Mouse (Mus musculus): Measurements from ENCODE around the gene Pcare. TPM values are rescaled to one million over a fixed set of nuclear protein-coding genes. Genes with fewer than 3 reads are reported as not detected.
A peak's percentile ranks its signal among the peaks of the same experiment; 100 is the strongest.

Pcare gene
- not detected in 2 replicates for polyA plus RNA-seq (2015; fragmentation: Nextera tagmentation; extraction: Ambion mirVana)

DNA sequence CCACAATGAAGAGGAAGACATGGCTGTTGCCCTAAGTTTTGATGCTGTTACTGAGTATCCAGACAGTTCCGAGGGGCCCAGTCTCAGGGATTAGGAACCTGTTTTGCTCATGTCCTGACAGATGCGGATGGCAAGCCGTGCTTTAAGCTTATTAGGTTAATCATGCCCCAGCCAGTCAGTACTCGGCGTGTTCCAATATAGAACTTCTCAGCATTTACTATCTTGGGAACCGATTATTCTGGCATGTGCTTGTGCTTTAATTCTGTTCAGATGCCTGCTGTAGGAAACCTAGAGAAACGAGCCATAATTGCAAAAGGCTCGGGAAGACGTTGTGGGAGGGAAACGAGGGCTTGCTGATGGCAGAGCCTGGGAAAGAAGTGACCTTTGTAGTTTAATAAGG, at the start of gene Pcare:
Gene Pcare (minus strand): TSS at position 64 of the 400 bp plus-strand sequence.
- ATAC-seq (ENCODE audit: low FRiP score), result no peak
- no peaks in the 10 kb centered on the region for H3K9me3 ChIP-seq (replicated peaks)
- WGBS, result 74% methylated on average over 10 of the region's 10 CpGs
- H3K36me3 ChIP-seq, result no peaks in the 10 kb centered on the region
- H3K27me3 ChIP-seq (replicated peaks), result no peaks in the 10 kb centered on the region; the same call in 1 of the 2 replicates
- H3K4me3 ChIP-seq (replicated peaks), result no peak within 1 kb of the TSS
- H3K27ac ChIP-seq (replicated peaks), result no peak within 1 kb of the TSS
- no peak within 1 kb of the TSS for H3K4me2 ChIP-seq
- H3K9ac ChIP-seq (replicated peaks), result no peak within 1 kb of the TSS
- H3K4me1 ChIP-seq, result peaks cover 1% of the 10 kb centered on the region

DNA sequence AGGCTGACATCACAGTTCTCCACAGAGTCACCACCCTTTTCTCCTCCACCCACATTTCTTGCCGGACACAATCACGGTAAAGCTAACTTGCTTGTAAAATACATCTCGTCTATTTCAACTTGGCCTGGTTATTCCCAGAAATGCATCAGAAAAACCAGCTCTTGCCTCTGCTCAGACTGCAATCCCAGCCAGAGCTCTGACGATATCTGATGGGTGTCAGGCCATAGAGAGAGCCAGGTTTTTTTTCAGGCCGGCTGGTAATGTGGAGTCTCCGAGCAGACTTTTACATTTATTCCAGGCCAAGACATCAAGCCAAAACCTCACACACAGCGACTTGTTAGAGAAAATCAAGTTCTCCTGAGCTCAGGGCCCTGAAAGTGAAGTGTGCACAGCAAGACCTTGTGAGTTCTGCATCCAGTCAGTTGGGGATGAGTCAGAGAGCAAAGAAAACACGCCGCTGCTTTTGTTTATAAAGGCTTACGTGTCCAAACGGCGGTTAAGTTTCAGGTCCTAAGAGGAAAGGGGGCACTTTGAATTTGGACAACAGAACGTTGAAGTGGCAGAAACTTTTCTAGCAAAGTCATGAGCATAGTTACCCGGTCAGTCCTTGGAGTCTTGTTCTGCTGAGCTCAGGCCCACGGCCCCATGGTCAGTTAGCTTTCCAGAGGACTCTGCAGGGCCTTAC, 43.0 kb upstream of the Pcare start:
- WGBS, result 91% methylated on average over 15 of the region's 15 CpGs
- peaks cover 42% of the 10 kb centered on the region for H3K36me3 ChIP-seq
- H3K9me3 ChIP-seq (replicated peaks), result no peaks in the 10 kb centered on the region

DNA sequence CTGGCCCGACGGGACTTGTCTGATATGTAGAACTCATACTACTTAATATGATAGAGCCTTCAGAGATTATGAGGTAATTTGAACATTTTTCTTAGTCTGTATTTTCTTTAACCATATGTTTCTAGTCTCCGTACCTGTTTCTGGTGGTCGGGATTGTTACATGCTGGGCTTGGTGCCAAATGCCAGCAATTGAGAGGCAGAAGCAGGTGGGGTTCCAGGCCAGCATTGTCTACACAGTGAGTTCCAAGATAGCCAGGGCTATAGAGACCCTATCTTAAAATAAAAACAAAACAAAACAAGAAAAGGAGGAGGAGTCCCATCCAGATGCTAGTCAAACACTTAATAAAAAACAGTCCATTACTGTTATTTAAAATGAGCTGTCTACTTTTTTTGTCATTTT, 38.9 kb upstream of the Pcare start:
- 0 out of 2 replicates have a peak, but pooled peaks cover 2% of the 10 kb centered on the region for H3K4me1 ChIP-seq
- 87% methylated on average over 4 of the region's 4 CpGs for WGBS
- H3K9ac ChIP-seq (replicated peaks), result no peak overlapping the region
- ATAC-seq (ENCODE audit: low FRiP score), result no peak
- H3K4me3 ChIP-seq (replicated peaks), result no peak overlapping the region
- H3K4me2 ChIP-seq, result no peak overlapping the region
- H3K27ac ChIP-seq (replicated peaks), result no peak overlapping the region
- H3K9me3 ChIP-seq (replicated peaks), result no peaks in the 10 kb centered on the region
- H3K36me3 ChIP-seq, result peaks cover 33% of the 10 kb centered on the region
- H3K27me3 ChIP-seq (replicated peaks), result no peaks in the 10 kb centered on the region

More for the DNA sequence above, 43.0 kb upstream of the Pcare start:
- H3K4me3 ChIP-seq (replicated peaks), result no peak overlapping the region
- no peaks in the 10 kb centered on the region for H3K27me3 ChIP-seq (replicated peaks)
- H3K27ac ChIP-seq (replicated peaks), result no peak overlapping the region
- no peak for ATAC-seq (ENCODE audit: low FRiP score)
- no peak overlapping the region for H3K4me2 ChIP-seq
- no peak overlapping the region for H3K9ac ChIP-seq (replicated peaks)
- H3K4me1 ChIP-seq, result no peaks in the 10 kb centered on the region

DNA sequence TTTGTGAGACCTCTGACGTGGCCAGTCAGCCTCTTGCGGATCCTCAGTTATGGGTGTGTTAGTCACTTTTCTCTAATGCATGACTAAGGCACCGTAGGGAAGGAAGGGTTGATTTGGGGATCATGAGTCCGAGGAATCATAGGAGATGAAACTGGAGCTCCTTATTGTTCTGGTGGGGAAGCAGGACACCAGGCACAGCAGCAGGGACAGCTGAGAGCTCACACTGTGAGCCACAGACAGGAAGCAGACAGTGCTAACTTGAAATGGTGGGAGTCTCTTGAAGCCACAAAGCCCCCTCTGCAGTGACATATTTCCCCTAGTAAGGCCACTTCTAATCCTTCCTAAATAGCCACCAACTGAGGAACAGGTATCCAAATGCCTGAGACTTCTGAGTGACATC, 38.4 kb upstream of the Pcare start:
- ATAC-seq (ENCODE audit: low FRiP score), result no peak
- H3K9me3 ChIP-seq (replicated peaks), result no peaks in the 10 kb centered on the region
- WGBS, result 95% methylated on average over 4 of the region's 4 CpGs
- no peak overlapping the region for H3K4me3 ChIP-seq (replicated peaks)
- no peak overlapping the region for H3K27ac ChIP-seq (replicated peaks)
- H3K9ac ChIP-seq (replicated peaks), result no peak overlapping the region
- H3K27me3 ChIP-seq (replicated peaks), result no peaks in the 10 kb centered on the region
- H3K4me2 ChIP-seq, result no peak overlapping the region
- H3K4me1 ChIP-seq, result 0 out of 2 replicates have a peak, but pooled peaks cover 2% of the 10 kb centered on the region
- H3K36me3 ChIP-seq, result peaks cover 33% of the 10 kb centered on the region

DNA sequence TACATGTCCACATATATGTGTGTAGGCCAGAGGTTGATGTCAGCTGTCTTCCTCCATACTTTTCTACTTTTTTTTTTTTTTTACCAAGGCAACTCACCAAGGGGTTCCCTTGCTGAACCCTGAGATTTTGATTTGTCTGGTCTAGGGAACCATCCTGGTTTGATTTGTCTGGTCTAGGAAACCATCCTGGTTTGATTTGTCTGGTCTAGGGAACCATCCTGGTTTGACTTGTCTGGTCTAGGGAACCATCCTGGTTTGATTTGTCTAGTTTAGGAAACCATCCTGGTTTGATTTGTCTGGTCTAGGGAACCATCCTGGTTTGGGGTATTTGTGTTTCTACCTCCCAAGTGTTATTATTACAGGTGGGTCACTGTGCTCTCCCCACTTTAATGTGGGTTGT, 33.8 kb upstream of the Pcare start:
- Histone ChIP-seq H3K27me3 (replicated peaks) (no peaks in the 10 kb centered on the region), H3K4me2 (no peak overlapping the region), H3K36me3 (peaks cover 10% of the 10 kb centered on the region), H3K27ac (replicated peaks) (no peak overlapping the region), H3K4me3 (replicated peaks) (no peak overlapping the region), H3K9ac (replicated peaks) (no peak overlapping the region), H3K9me3 (replicated peaks) (no peaks in the 10 kb centered on the region), H3K4me1 (peaks cover 20% of the 10 kb centered on the region)
- no peak for ATAC-seq (ENCODE audit: low FRiP score)

DNA sequence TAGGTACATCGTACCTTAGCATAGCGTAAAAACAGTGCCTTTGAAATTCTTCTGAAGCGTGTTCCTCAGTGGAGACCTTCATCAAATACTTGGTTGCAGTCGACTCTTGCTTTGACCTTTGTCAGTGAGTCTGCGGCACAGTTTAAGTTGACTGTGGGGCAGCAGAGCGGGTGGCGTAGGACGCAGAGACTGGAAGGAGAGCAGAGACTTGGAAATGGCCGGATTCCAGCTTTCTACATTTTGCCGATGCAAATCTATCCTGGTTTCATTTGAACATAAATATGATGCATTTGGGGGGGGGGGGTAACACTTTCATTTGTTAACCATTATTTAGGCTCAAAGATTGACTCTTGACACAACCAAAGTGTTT, 30.7 kb upstream of the Pcare start:
- peaks cover 20% of the 10 kb centered on the region for H3K4me1 ChIP-seq
- H3K27me3 ChIP-seq (replicated peaks), result no peaks in the 10 kb centered on the region
- peak overlapping the region; percentile 82 for H3K9ac ChIP-seq (replicated peaks)
- H3K9me3 ChIP-seq (replicated peaks), result peaks cover 2% of the 10 kb centered on the region; the same call in 1 of the 2 replicates
- H3K27ac ChIP-seq (replicated peaks), result peak overlapping the region; percentile 83
- H3K4me3 ChIP-seq (replicated peaks), result peak overlapping the region; percentile 86
- H3K4me2 ChIP-seq, result peak overlapping the region; percentile 76
- no peaks in the 10 kb centered on the region for H3K36me3 ChIP-seq
- WGBS, result 10% methylated on average over 10 of the region's 10 CpGs
- ATAC-seq (ENCODE audit: low FRiP score), result no peak

DNA sequence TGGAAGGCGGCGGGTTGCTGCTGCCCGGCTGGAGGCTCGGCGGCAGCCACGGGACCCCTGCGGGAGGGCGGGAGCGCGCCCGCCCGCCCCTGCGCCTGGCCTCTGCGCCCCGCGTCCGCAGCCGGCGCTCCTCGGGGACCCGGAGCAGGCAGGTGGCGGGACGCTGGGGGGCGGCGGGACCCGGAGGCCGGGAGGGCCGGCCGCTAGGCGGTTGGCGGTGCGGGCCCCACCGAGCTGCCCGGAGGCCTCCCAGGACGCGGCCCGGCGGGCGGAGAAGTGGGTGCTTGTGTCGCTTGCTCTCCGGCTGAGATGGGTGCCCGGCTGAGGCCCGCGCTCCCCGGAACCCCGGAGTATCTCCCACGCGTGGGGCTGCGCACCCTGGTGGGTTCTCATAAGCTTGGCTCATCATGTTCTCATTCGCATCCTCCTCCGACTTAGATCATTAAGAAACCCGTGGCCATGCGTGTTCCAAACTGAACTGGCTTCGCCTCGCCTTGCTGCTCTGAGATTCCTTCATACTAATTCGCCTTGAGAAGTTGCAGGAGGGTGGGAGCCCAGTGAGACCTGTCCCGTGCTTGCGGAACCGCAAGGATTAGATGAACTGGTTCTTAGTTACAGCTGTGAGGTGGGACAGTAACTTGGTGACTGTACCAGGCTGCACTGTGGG, 30.1 kb upstream of the Pcare start:
- under 1% methylated on average over 55 of the region's 59 CpGs for WGBS
- no peaks in the 10 kb centered on the region for H3K27me3 ChIP-seq (replicated peaks)
- H3K36me3 ChIP-seq, result no peaks in the 10 kb centered on the region
- H3K4me3 ChIP-seq (replicated peaks), result peak overlapping the region; percentile 86
- peak overlapping the region; percentile 83 for H3K27ac ChIP-seq (replicated peaks)
- peaks cover 20% of the 10 kb centered on the region for H3K4me1 ChIP-seq
- peak; percentile 81 for ATAC-seq (ENCODE audit: low FRiP score)
- H3K9me3 ChIP-seq (replicated peaks), result peaks cover 3% of the 10 kb centered on the region; the same call in 1 of the 2 replicates
- peak overlapping the region; percentile 76 for H3K4me2 ChIP-seq
- H3K9ac ChIP-seq (replicated peaks), result peak overlapping the region; percentile 82

DNA sequence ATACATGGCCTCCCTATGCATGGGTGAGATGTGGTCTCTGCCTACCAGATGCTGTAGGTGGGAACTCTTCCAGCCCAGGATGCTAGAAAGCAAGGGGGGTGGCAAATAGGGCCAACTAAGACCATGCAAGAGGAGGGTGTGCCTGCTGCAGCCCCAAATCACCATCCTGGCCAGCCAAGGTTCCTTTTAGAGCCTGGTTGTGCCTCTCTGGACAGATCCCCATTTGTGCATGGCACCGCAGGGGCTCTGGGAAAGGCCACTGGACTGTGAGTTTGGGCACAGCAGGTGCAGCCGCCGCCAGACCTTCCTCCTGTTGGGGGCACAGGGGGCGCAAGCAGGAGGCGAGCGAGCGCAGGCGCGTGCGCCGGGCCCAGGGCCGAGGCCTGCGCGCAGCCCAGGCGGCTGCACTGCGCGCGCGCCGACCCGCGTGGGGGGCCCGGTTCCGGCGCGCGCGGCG, 29.6 kb upstream of the Pcare start:
- H3K27ac ChIP-seq (replicated peaks), result peak overlapping the region; percentile 83
- H3K4me1 ChIP-seq, result peaks cover 20% of the 10 kb centered on the region
- ATAC-seq (ENCODE audit: low FRiP score), result peak; percentile 93
- peak overlapping the region; percentile 82 for H3K9ac ChIP-seq (replicated peaks)
- H3K4me2 ChIP-seq, result peak overlapping the region; percentile 76
- WGBS, result under 1% methylated on average over 29 of the region's 29 CpGs
- H3K4me3 ChIP-seq (replicated peaks), result peak overlapping the region; percentile 86
- H3K9me3 ChIP-seq (replicated peaks), result peaks cover 3% of the 10 kb centered on the region; the same call in 1 of the 2 replicates
- no peaks in the 10 kb centered on the region for H3K27me3 ChIP-seq (replicated peaks)
- no peaks in the 10 kb centered on the region for H3K36me3 ChIP-seq

DNA sequence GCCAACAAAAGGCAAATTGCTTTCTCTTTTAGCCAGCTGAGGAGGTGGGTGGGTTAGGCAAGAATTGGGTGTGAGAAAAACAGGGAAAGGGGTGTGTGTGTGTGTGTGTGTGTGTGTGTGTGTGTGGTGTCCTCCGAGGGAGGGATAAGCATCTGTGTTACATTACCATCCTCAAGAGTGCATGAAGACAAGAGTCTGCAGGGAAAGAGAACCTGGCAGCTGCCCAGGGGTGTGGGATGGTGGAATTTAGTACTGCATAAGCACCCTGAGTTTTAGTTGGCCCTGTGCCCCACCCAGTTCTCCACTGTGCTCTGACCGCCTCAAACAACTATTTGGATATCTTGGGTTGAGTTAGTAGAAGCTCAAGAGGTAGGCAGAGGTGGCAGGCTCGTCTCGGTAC, 28.3 kb upstream of the Pcare start:
- Histone ChIP-seq H3K36me3 (no peaks in the 10 kb centered on the region), H3K9ac (replicated peaks) (no peak overlapping the region), H3K27ac (replicated peaks) (no peak overlapping the region), H3K4me1 (peaks cover 18% of the 10 kb centered on the region), H3K4me3 (replicated peaks) (no peak overlapping the region), H3K27me3 (replicated peaks) (no peaks in the 10 kb centered on the region), H3K4me2 (no peak overlapping the region), H3K9me3 (replicated peaks) (peaks cover 3% of the 10 kb centered on the region; the same call in 1 of the 2 replicates)
- 88% methylated on average over 4 of the region's 4 CpGs for WGBS
- no peak for ATAC-seq (ENCODE audit: low FRiP score)

DNA sequence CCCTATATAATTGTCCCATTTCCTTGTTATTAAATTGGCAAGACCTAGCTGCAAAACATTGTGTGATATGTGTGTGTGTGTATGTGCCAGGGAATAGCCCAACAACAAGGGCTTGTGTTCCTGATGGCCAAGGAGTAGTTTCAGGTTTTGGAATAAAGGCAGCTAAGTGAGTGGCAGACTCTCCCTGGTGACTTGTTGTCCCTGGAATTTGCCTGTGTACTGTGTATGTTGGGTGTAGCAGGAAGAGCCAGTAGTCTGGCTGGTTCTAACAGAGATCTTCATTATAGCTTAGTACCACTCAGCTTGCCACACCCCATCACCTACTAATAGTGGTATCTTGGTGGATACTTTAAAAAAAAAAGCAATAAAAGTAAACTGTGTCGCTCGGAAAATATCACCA, 27.8 kb upstream of the Pcare start:
- H3K27me3 ChIP-seq (replicated peaks), result no peaks in the 10 kb centered on the region
- peaks cover 3% of the 10 kb centered on the region; the same call in 1 of the 2 replicates for H3K9me3 ChIP-seq (replicated peaks)
- WGBS, result 83% methylated on average over 2 of the region's 2 CpGs
- no peak overlapping the region for H3K4me3 ChIP-seq (replicated peaks)
- H3K36me3 ChIP-seq, result no peaks in the 10 kb centered on the region
- no peak overlapping the region for H3K27ac ChIP-seq (replicated peaks)
- H3K4me1 ChIP-seq, result peaks cover 18% of the 10 kb centered on the region
- no peak overlapping the region for H3K9ac ChIP-seq (replicated peaks)
- ATAC-seq (ENCODE audit: low FRiP score), result no peak
- no peak overlapping the region for H3K4me2 ChIP-seq

DNA sequence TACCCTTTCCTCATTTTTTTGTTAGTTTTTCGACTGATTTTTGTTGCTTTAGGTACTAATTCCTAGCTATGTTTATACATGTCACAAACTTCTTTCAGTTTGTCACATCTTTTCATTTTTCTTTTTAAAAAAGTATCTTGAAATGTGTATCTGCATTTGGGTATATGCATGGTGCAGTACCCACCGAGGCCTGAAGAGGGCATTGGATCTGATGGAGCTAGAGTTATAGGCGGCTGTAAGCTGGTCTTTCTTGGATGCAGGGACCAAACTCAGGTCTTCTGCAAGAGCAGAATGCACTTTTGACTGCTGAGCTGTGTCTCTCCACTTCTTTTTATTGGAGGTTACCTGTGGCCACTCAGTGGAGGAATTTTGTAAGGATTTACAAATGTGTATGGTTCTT, 26.0 kb upstream of the Pcare start:
- no peak for ATAC-seq (ENCODE audit: low FRiP score)
- no peak overlapping the region for H3K4me2 ChIP-seq
- H3K9ac ChIP-seq (replicated peaks), result no peak overlapping the region
- peaks cover 12% of the 10 kb centered on the region for H3K4me1 ChIP-seq
- no peak overlapping the region for H3K4me3 ChIP-seq (replicated peaks)
- peaks cover 3% of the 10 kb centered on the region; the same call in 1 of the 2 replicates for H3K9me3 ChIP-seq (replicated peaks)
- no peaks in the 10 kb centered on the region for H3K27me3 ChIP-seq (replicated peaks)
- no peak overlapping the region for H3K27ac ChIP-seq (replicated peaks)
- no peaks in the 10 kb centered on the region for H3K36me3 ChIP-seq
- 86% methylated on average over 3 of the region's 3 CpGs for WGBS

DNA sequence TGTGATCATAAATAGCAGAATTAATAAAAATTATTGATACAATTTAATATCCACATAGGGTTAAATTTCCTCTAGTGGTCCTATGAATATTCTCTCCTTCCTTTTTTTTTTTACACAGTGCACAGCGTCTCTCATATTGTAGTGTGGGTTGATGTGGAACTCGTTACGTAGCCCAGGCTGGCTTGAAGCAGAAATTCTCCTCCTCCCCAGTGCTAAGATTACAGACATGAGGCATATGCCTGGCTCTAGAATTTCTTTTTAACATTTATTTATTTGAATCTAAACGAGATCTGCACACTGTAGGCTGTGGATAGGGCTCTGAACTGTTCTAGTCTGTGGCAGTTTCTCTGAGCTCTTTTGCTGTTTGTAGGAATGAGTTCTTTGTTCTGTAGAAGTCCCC, 22.6 kb upstream of the Pcare start:
- Histone ChIP-seq H3K4me2 (no peak overlapping the region), H3K27me3 (replicated peaks) (no peaks in the 10 kb centered on the region), H3K9ac (replicated peaks) (no peak overlapping the region), H3K27ac (replicated peaks) (no peak overlapping the region), H3K9me3 (replicated peaks) (peaks cover 3% of the 10 kb centered on the region; the same call in 1 of the 2 replicates), H3K4me3 (replicated peaks) (no peak overlapping the region), H3K36me3 (no peaks in the 10 kb centered on the region), H3K4me1 (no peaks in the 10 kb centered on the region)
- WGBS, result 79% methylated on average over 4 of the region's 4 CpGs
- ATAC-seq (ENCODE audit: low FRiP score), result no peak
